Mouse (Mus musculus): ENCODE data around the gene Cntn1. TPM values are rescaled to one million over a fixed set of nuclear protein-coding genes. Genes with fewer than 3 reads are reported as not detected.

Cntn1 gene
- polyA plus RNA-seq, 1 experiment, result 0.11 TPM

DNA sequence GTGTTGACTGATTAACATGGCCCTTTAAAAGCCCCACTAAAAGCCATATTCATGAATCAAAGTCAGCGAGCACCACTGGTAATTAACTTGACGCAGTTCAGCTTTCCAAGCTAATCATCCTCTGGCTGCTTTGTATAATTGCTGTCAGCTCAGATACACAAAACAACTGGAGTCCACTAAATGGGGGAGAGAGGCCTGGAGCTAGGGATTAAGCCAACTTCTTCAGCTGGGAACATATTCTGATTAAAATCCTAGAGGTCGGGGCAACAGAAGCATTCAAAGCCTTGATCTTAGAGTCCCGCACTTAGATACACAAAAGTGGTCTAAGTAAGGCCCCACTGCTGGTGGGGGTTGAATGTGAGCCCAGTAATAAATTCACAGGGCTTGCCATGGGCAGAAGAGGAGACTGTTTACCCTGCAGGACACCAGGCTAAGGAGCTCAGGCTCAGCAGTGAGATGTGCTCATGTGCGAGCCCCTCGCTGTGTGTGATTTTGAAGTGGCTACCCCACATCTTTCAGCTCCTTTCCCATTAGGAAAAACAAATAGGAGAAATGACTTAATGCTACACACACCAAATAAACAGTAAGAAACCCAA, 36.8 kb downstream of the Cntn1 start:
- 58% methylated on average over 6 of the region's 6 CpGs for WGBS
- TF ChIP-seq POLR2A (IDR thresholded peaks at IDR 0.05; ENCODE audit: low read depth, low read length) (no peak), CTCF (IDR thresholded peaks at IDR 0.05; ENCODE audit: extremely low read depth, insufficient read length, insufficient replicate concordance, low read depth, low read length) (no peak)
- no peak overlapping the region for H3K4me3 ChIP-seq (ENCODE audit: low read depth, low read length)
- H3K27me3 ChIP-seq (ENCODE audit: control insufficient read depth, insufficient read depth, low read length), result no peaks in the 10 kb centered on the region
- no peaks in the 10 kb centered on the region for H3K36me3 ChIP-seq (ENCODE audit: control insufficient read depth, insufficient read depth, low read length)
- no peak overlapping the region for H3K27ac ChIP-seq (ENCODE audit: insufficient read depth, low read depth, low read length)
- H3K4me1 ChIP-seq (ENCODE audit: control insufficient read depth, insufficient read depth, insufficient read length, low read length), result no peaks in the 10 kb centered on the region

DNA sequence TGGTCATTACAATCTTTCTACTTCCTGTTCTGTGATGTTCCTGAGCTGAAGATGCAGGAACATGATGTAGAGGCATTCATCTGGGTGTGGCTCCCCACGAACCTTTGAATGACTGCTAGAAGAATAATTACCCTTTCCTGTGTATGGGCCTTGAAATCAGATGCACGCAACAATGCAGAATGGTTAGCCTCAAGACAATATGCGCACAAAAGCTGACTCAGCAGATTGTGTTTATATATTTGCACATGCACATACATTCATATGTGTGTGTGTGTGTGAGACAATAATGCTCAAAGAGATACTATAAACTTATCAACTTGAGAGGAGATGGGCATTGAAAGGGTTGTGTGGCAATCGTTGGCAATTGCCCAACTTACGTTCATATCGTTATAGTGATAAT, 39.8 kb downstream of the Cntn1 start:
- no peaks in the 10 kb centered on the region for H3K36me3 ChIP-seq (ENCODE audit: control insufficient read depth, insufficient read depth, low read length)
- no peak for TF ChIP-seq POLR2A (IDR thresholded peaks at IDR 0.05; ENCODE audit: low read depth, low read length)
- no peaks in the 10 kb centered on the region for H3K27me3 ChIP-seq (ENCODE audit: control insufficient read depth, insufficient read depth, low read length)
- WGBS, result 81% methylated on average over 6 of the region's 6 CpGs
- H3K4me1 ChIP-seq (ENCODE audit: control insufficient read depth, insufficient read depth, insufficient read length, low read length), result no peaks in the 10 kb centered on the region
- H3K27ac ChIP-seq (ENCODE audit: insufficient read depth, low read depth, low read length), result no peak overlapping the region
- H3K4me3 ChIP-seq (ENCODE audit: low read depth, low read length), result no peak overlapping the region

DNA sequence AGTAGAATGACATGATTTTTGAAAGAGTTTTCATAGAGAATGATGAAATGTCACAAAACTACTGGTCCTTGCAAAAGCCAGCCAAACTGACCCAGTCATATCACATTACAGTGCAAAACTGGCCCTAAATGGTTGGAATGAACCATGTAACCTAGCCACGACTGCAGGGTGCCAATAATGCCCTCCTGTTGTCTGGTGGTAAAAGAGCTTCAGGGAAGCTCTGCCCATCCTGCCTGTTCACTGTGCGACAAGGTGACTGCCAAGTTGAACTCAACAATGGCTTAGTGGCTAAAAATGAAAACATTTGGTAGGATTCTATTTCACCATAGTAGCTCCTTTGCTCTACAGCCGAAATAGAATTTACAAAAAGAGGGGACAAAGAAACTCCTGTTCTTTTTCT, 41.1 kb downstream of the Cntn1 start:
- no peak for TF ChIP-seq POLR2A (IDR thresholded peaks at IDR 0.05; ENCODE audit: low read depth, low read length)
- no peak for TF ChIP-seq CTCF (IDR thresholded peaks at IDR 0.05; ENCODE audit: extremely low read depth, insufficient read length, insufficient replicate concordance, low read depth, low read length)
- Histone ChIP-seq H3K4me3 (ENCODE audit: low read depth, low read length) (no peak overlapping the region), H3K27ac (ENCODE audit: insufficient read depth, low read depth, low read length) (no peak overlapping the region), H3K27me3 (ENCODE audit: control insufficient read depth, insufficient read depth, low read length) (no peaks in the 10 kb centered on the region), H3K36me3 (ENCODE audit: control insufficient read depth, insufficient read depth, low read length) (no peaks in the 10 kb centered on the region), H3K4me1 (ENCODE audit: control insufficient read depth, insufficient read depth, insufficient read length, low read length) (no peaks in the 10 kb centered on the region)
- WGBS, result 78% methylated on average over 3 of the region's 3 CpGs

DNA sequence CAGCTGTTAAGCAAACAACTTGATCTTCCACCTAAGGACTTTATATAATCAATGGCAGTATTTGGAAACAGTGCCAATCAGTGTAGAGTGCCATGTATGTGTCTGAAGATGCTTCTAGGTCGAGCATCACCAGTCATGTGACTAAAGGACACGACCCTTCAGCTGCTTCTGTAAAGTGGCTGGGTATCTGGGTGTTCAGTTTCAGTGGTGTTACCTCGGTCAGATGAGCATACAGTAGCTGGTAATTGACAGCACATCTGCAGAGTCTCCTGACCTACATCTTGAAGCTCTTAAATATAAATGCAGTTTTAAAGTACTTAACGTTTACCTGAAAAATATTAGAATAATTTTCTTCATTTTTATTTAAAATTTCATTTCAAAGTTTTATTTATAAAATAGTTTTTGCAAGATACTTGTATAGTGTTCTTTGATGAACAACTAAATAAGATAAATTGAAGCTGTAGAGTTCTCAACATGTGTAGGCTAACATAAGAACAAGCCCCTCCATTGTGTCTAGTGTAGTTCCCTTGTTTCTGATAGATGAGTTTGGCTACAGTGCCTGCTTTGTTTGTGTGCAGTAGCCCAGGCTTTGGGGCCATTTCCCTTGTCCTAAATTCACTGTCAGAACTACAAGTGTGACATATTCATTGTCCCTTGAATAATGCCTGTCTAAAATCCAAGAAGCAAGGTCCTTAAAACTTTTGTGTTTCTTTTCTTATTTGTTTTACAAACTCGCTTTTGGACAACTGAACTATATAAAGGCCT, 48.6 kb downstream of the Cntn1 start:
- no peak for TF ChIP-seq CTCF (IDR thresholded peaks at IDR 0.05; ENCODE audit: extremely low read depth, insufficient read length, insufficient replicate concordance, low read depth, low read length)
- TF ChIP-seq POLR2A (IDR thresholded peaks at IDR 0.05; ENCODE audit: low read depth, low read length), result no peak
- Histone ChIP-seq H3K27me3 (ENCODE audit: control insufficient read depth, insufficient read depth, low read length) (no peaks in the 10 kb centered on the region), H3K4me3 (ENCODE audit: low read depth, low read length) (no peak overlapping the region), H3K27ac (ENCODE audit: insufficient read depth, low read depth, low read length) (no peak overlapping the region), H3K4me1 (ENCODE audit: control insufficient read depth, insufficient read depth, insufficient read length, low read length) (no peaks in the 10 kb centered on the region), H3K36me3 (ENCODE audit: control insufficient read depth, insufficient read depth, low read length) (no peaks in the 10 kb centered on the region)
- WGBS, result 55% methylated on average over 5 of the region's 5 CpGs

DNA sequence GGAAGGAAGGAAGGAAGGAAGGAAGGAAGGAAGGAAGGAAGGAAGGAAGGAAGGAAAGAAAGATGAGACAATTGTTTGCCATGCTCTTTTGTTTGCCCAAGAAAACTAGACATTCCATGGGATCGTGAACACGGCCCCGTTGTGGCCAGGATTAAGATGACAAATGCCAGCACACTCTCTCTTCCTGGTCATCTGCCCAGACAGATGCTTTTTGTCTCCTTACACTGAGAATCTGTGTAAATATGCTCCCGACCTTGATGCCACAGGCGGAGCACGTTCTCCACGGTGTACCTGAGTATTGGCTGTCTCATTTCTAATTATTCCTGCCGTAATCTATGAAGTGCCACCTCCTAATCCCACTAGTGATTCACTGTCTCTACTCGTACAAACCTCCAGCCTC, 51.0 kb downstream of the Cntn1 start:
- no peaks in the 10 kb centered on the region for H3K27me3 ChIP-seq (ENCODE audit: control insufficient read depth, insufficient read depth, low read length)
- WGBS, result 71% methylated on average over 9 of the region's 9 CpGs
- H3K27ac ChIP-seq (ENCODE audit: insufficient read depth, low read depth, low read length), result no peak overlapping the region
- no peak overlapping the region for H3K4me3 ChIP-seq (ENCODE audit: low read depth, low read length)
- H3K4me1 ChIP-seq (ENCODE audit: control insufficient read depth, insufficient read depth, insufficient read length, low read length), result no peaks in the 10 kb centered on the region
- H3K36me3 ChIP-seq (ENCODE audit: control insufficient read depth, insufficient read depth, low read length), result no peaks in the 10 kb centered on the region
- TF ChIP-seq POLR2A (IDR thresholded peaks at IDR 0.05; ENCODE audit: low read depth, low read length) (no peak), CTCF (IDR thresholded peaks at IDR 0.05; ENCODE audit: extremely low read depth, insufficient read length, insufficient replicate concordance, low read depth, low read length) (no peak)

DNA sequence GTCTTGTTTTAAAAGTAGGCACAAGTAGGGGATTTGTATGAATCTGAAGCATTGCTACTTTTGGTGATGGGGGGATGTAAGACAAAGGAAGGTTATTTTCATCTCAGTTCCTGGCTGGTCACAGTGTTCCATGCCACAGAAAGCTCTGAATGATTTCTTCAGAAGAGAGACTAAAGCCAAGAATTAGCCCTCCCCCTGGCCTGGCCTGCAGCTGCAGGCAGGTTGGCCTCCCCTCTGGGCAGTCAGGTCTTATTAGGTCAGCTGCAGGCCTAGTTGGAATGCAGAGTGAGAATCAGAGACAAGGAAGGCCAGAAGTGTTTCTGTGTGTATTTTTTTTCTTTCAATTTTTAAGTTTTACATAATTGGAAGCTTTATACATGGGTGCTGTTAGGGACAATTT, 61.5 kb downstream of the Cntn1 start:
- no peak for TF ChIP-seq CTCF (IDR thresholded peaks at IDR 0.05; ENCODE audit: extremely low read depth, insufficient read length, insufficient replicate concordance, low read depth, low read length)
- TF ChIP-seq POLR2A (IDR thresholded peaks at IDR 0.05; ENCODE audit: low read depth, low read length), result no peak

DNA sequence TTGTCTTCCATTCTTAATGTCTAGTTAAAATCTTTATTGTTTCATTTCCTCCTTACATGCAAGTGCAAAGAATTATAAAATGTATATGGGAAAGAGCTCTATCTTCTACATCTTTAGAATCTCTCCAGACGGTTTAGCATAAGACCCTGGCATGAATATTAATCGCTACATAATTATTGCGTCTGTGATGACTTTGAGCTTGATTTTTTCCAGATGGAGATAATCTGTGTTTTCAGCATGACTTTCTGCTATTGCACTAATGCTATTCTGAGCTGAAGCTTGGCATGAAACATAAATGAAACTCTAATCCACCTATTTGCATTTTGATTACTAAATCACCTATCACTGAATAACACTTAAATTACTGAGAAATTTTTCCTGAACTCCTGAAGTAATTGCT, 82.0 kb downstream of the Cntn1 start:
- Histone ChIP-seq H3K4me1 (ENCODE audit: control insufficient read depth, insufficient read depth, insufficient read length, low read length) (no peaks in the 10 kb centered on the region), H3K27me3 (ENCODE audit: control insufficient read depth, insufficient read depth, low read length) (no peaks in the 10 kb centered on the region), H3K27ac (ENCODE audit: insufficient read depth, low read depth, low read length) (no peak overlapping the region), H3K4me3 (ENCODE audit: low read depth, low read length) (no peak overlapping the region), H3K36me3 (ENCODE audit: control insufficient read depth, insufficient read depth, low read length) (no peaks in the 10 kb centered on the region)
- WGBS, result 85% methylated on average over 3 of the region's 3 CpGs
- TF ChIP-seq CTCF (IDR thresholded peaks at IDR 0.05; ENCODE audit: extremely low read depth, insufficient read length, insufficient replicate concordance, low read depth, low read length), result no peak
- TF ChIP-seq POLR2A (IDR thresholded peaks at IDR 0.05; ENCODE audit: low read depth, low read length), result no peak

More for the DNA sequence above, 61.5 kb downstream of the Cntn1 start:
- no peaks in the 10 kb centered on the region for H3K27me3 ChIP-seq (ENCODE audit: control insufficient read depth, insufficient read depth, low read length)
- no peak overlapping the region for H3K27ac ChIP-seq (ENCODE audit: insufficient read depth, low read depth, low read length)
- H3K4me1 ChIP-seq (ENCODE audit: control insufficient read depth, insufficient read depth, insufficient read length, low read length), result no peaks in the 10 kb centered on the region
- H3K36me3 ChIP-seq (ENCODE audit: control insufficient read depth, insufficient read depth, low read length), result no peaks in the 10 kb centered on the region
- no peak overlapping the region for H3K4me3 ChIP-seq (ENCODE audit: low read depth, low read length)

Data from small intestine, adult 2 months (tissue).